Mouse (Mus musculus) myocyte (in vitro differentiated cells): ENCODE data around the gene Pih1d1. TPM values are rescaled to one million over a fixed set of nuclear protein-coding genes. Genes with fewer than 3 reads are reported as not detected.

Source experiments
- H3K27me3 ChIP-seq: one replicate; pipeline ENCODE4 v1.6.1; 2011; ENCODE audit not compliant: control insufficient read depth, insufficient read depth, insufficient read length
- H3K36me3 ChIP-seq: one replicate; pipeline ENCODE4 v1.6.1; 2011; ENCODE audit not compliant: control insufficient read depth, insufficient read depth
- H3K4me2 ChIP-seq: one replicate; pipeline ENCODE4 v1.6.1; 2011; ENCODE audit warnings: low read depth, control low read depth
- H3K4me3 ChIP-seq: one replicate; pipeline ENCODE4 v1.5.1; 2011; ENCODE audit warnings: mild to moderate bottlenecking, control low read depth, moderate library complexity
- H3K79me2 ChIP-seq: one replicate; pipeline ENCODE4 v1.6.1; 2011; ENCODE audit not compliant: control insufficient read depth, insufficient read depth
- H3ac ChIP-seq: one replicate; pipeline ENCODE4 v1.6.1; 2011; ENCODE audit not compliant: control insufficient read depth, insufficient read length
- CEBPB ChIP-seq: IDR thresholded peaks from 2 replicates; pipeline ENCODE4 v1.6.1; 2011; ENCODE audit warnings: mild to moderate bottlenecking, moderate library complexity; ENCODE audit not compliant: poor library complexity, insufficient read depth, severe bottlenecking
- E2F4 ChIP-seq: IDR thresholded peaks from one replicate; pipeline ENCODE4 v1.6.1; 2011; ENCODE audit warnings: mild to moderate bottlenecking, control low read depth, moderate library complexity; ENCODE audit not compliant: insufficient read depth
- MAX ChIP-seq: IDR thresholded peaks from one replicate; pipeline ENCODE4 v1.6.1; 2011; ENCODE audit warnings: low read depth, mild to moderate bottlenecking, control low read depth
- MYOD1 ChIP-seq, 3 experiments: IDR thresholded peaks; one replicate each; pipeline ENCODE4 v1.6.1; 2011; ENCODE audit warnings: control low read depth in 2 of 3, low read depth in 2 of 3, mild to moderate bottlenecking in 2 of 3, moderate library complexity in 1 of 3; ENCODE audit not compliant: insufficient read length in 2 of 3, control insufficient read depth in 1 of 3
- MYOG ChIP-seq, 3 experiments: IDR thresholded peaks; one replicate each; pipeline ENCODE4 v1.6.1; 2011; ENCODE audit warnings: control low read depth in 2 of 3, low read depth in 2 of 3, mild to moderate bottlenecking in 2 of 3; ENCODE audit not compliant: insufficient read length in 2 of 3, control insufficient read depth in 1 of 3, insufficient read depth in 1 of 3
- POLR2A ChIP-seq: IDR thresholded peaks from one replicate; pipeline ENCODE4 v1.6.1; 2011; ENCODE audit warnings: low read depth, mild to moderate bottlenecking, control low read depth, moderate library complexity; ENCODE audit not compliant: insufficient read length
- POLR2AphosphoS2 ChIP-seq: IDR thresholded peaks from one replicate; pipeline ENCODE4 v1.6.1; 2011; ENCODE audit warnings: low read depth, control low read depth; ENCODE audit not compliant: insufficient read length
- REST ChIP-seq: IDR thresholded peaks from one replicate; pipeline ENCODE4 v1.6.1; 2011; ENCODE audit warnings: mild to moderate bottlenecking, control low read depth, moderate library complexity; ENCODE audit not compliant: insufficient read depth, insufficient read length
- SRF ChIP-seq: IDR thresholded peaks from one replicate; pipeline ENCODE4 v1.6.1; 2011; ENCODE audit warnings: low read depth; ENCODE audit not compliant: control insufficient read depth, insufficient read length
- TCF12 ChIP-seq: IDR thresholded peaks from one replicate; pipeline ENCODE4 v1.6.1; 2011; ENCODE audit warnings: mild to moderate bottlenecking, control low read depth; ENCODE audit not compliant: poor library complexity, insufficient read depth, severe bottlenecking
- TCF3 ChIP-seq: IDR thresholded peaks from one replicate; pipeline ENCODE4 v1.6.1; 2011; ENCODE audit warnings: low read depth, control low read depth; ENCODE audit not compliant: insufficient read length
- USF1 ChIP-seq: IDR thresholded peaks from one replicate; pipeline ENCODE4 v1.6.1; 2011; ENCODE audit warnings: low read depth, mild to moderate bottlenecking, control low read depth, moderate library complexity
- polyA plus RNA-seq: library from polyadenylated mRNA; unstranded; fragments of >200 nt; fragmentation: generic; extraction: Trizol; gene quantifications from one replicate; pipeline ENCODE4 v1.2.1, GENCODE M21; 2012; ENCODE audit warnings: missing spikeins

The Pih1d1 gene
- polyA plus RNA-seq, 1 experiment = 81.9 TPM

DNA sequence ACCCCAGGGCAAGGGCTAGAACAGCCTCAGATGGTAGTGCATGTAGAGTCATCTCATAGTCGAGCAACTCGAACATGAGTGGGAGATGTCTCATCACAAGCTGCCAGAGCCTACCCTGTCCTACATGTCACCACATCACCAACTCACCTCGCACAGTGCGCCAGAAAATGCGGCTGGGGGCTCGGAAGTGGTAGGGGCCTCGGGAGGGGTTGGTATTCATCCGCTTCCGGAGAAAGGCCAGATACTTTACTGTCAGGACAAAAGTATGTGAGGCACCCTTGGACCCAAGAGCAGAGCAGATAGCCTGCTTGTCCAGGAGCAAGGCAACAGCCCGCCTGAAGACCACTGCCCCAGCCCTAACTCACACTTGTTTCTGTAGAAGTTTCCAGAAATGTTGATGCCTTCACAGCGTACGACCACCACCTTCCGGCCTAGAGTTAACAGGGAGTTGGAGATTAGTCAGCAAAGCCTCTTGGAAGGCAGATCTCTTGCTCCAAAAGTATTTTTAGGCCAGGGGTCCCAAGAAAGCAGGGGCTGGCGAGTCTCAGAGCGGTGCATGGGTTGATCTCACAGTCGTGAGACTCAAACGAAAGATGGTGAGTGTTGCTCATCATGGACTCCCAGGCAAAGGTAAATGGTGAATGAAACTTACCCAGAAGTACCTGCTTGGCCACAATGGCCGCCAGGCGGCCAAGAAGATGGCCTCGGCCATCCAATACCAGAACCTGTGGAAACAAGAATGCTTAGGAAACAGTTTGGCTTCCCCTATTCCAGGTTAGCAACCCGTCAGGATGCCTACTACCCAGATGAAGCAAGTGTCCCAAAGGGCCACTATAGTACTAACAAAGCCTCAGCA is 27.0 kb upstream of the Pih1d1 start:
- no peaks in the 10 kb centered on the region for H3K27me3 ChIP-seq
- TF ChIP-seq POLR2AphosphoS2 = peak; percentile 4
- TF ChIP-seq SRF = no peak
- H3K36me3 ChIP-seq = peaks cover 34% of the 10 kb centered on the region
- peak overlapping the region; percentile 81 for H3K4me3 ChIP-seq
- H3K4me2 ChIP-seq = peak overlapping the region; percentile 99
- H3ac ChIP-seq = peak overlapping the region; percentile 63
- peaks cover 44% of the 10 kb centered on the region for H3K79me2 ChIP-seq

DNA sequence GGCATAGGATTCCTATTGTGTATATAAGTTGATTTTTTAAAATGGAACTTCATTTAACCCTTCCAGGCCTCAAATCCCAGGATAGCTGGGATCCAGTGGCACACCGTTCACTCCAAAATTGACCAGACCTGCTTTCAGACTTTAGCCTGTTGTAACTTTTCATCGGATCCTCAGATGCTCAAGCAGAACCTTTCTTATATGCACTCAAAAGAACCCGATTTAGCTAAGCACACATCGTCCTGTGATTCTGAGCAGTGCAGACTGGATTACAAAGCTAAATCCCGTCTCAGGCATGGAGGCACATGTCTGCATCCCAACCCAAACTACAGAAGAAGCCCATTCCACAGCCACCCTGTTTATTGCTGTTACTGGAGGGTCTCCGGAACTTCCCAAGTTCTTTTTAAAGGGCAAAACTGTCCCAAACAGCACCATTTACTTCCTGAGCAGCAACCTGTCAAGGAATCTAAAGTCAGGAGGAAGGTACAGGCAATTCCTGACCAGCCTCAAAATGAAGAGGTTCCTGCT is 26.3 kb upstream of the Pih1d1 start:
- H3K36me3 ChIP-seq = peaks cover 27% of the 10 kb centered on the region
- H3K27me3 ChIP-seq = no peaks in the 10 kb centered on the region
- peak overlapping the region; percentile 81 for H3K4me3 ChIP-seq
- TF ChIP-seq POLR2A (no peak), POLR2AphosphoS2 (peak; percentile 47), E2F4 (no peak)
- peak overlapping the region; percentile 63 for H3ac ChIP-seq
- peaks cover 41% of the 10 kb centered on the region for H3K79me2 ChIP-seq
- peak overlapping the region; percentile 99 for H3K4me2 ChIP-seq

DNA sequence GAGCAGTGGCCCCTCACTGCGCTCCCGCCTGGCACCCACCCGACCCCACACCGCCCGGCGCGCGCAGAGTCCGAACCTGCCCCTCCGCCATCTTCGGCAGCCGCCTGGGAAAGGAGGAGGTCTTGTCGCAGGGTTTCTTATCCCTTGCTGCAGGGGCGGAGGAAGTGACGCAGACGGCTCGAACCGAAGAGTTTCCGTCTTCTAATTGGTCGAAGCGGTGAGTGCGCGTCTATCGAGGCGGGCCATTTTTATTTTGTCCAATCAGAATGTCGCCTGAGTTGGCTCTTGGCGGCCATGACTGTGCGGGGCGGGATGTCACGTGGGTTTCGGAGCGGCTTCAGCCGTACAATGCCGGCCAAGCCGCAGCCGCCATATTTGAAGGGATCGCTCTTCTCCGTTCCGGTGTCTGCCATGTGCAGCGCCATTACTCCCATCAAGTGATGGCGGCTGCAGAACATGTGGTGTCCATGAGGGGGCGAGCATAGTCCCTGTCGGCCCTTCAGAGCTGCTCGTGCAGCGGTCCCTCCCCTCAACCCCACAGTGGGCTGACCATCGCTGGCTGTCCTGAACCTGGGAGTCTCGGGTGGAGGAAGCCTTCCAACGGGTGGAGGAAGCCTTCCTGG is 25.4 kb upstream of the Pih1d1 start, which contains the start of gene Rpl13a:
Gene Rpl13a (minus strand): TSS at position 138 of the 623 bp plus-strand sequence.
- peak within 1 kb of the TSS; percentile 63 for H3ac ChIP-seq
- peak within 1 kb of the TSS; percentile 99 for H3K4me2 ChIP-seq
- H3K36me3 ChIP-seq = peaks cover 23% of the 10 kb centered on the region
- H3K4me3 ChIP-seq = peak within 1 kb of the TSS; percentile 81
- H3K27me3 ChIP-seq = no peaks in the 10 kb centered on the region
- H3K79me2 ChIP-seq = peaks cover 32% of the 10 kb centered on the region
- TF ChIP-seq MYOD1 (IDR thresholded peaks at IDR 0.05; ENCODE audit: control insufficient read depth in 1 of 3, insufficient read length in 2 of 3, low read depth in 2 of 3) (peak in 1 of 3 experiments; percentile 46), USF1 (peak; percentile 73), CEBPB (no peak), MAX (peak; percentile 79), E2F4 (no peak), MYOG (IDR thresholded peaks at IDR 0.05; ENCODE audit: control insufficient read depth in 1 of 3, insufficient read depth in 1 of 3, insufficient read length in 2 of 3, low read depth in 2 of 3) (peak in 1 of 3 experiments; percentile 59), POLR2AphosphoS2 (peak; percentile 90), POLR2A (peak; percentile 92)

DNA sequence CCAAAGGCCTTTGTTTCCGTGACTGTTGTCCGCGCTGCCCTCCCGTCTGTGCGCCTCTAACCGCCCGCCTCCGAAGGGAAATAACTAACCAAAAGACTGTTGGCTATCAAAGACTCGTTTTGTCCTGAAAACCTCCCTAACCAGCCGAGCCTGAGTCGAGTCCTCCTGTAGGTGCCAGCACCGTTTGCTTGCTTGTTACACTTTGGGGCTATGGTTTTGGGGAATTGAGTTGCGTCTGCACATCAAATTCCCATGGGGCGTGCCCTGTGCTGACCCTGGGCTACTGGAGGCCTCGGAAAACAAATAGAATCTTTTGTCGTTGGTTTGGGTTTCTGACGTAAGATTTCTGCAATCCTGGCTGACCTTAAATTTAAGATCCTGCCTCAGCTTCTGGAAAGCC is 24.8 kb upstream of the Pih1d1 start:
- H3K79me2 ChIP-seq = peaks cover 28% of the 10 kb centered on the region
- peaks cover 23% of the 10 kb centered on the region for H3K36me3 ChIP-seq
- H3K4me3 ChIP-seq = peak overlapping the region; percentile 81
- peak overlapping the region; percentile 86 for H3K4me2 ChIP-seq
- H3ac ChIP-seq = peak overlapping the region; percentile 18
- no peaks in the 10 kb centered on the region for H3K27me3 ChIP-seq
- TF ChIP-seq POLR2A (no peak), CEBPB (peak; percentile 98), POLR2AphosphoS2 (peak; percentile 54), MAX (no peak)

DNA sequence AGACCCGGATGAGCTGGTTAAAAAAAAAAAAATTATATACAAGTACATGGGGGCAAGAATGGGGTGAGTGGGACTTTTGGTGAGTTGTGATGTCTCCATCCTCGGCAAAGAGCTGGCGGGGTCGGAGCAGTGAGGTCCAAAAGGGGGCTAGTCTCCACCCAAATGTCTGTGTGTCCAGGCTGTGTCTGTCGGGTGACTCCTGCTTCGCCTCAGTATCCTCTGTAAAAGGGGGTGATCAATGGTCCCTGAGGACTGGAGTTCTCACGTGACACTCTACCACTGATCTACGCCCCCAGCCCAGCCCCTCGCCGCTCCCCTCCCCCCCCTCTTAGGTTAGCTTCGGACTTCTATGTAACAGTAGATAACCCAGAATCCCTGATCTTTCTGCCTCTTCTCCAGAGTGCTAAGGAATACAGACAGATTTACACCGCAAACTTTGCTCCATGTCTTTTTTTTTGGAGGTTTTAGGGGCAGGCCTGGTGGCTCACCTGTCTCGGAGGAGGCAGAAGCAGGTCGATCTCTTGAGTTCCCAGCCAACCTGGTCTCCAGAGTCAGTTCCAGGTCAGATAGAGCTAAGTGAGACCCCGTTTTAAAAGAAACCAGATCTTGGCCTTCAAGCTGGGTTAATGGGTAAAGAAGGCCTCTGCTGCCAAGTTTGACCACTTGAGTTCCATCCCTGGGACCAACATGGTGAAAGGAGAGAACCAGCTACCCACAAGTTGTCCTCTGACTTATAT is 24.2 kb upstream of the Pih1d1 start:
- peaks cover 28% of the 10 kb centered on the region for H3K79me2 ChIP-seq
- TF ChIP-seq POLR2A (peak; percentile 36), SRF (no peak), MYOG (IDR thresholded peaks at IDR 0.05; ENCODE audit: control insufficient read depth in 1 of 3, insufficient read depth in 1 of 3, insufficient read length in 2 of 3, low read depth in 2 of 3) (no peak), MAX (no peak), CEBPB (no peak), REST (no peak), TCF12 (no peak), USF1 (no peak), MYOD1 (IDR thresholded peaks at IDR 0.05; ENCODE audit: control insufficient read depth in 1 of 3, insufficient read length in 2 of 3, low read depth in 2 of 3) (no peak), E2F4 (no peak), TCF3 (no peak), POLR2AphosphoS2 (peak; percentile 39)

More for the DNA sequence above, 24.2 kb upstream of the Pih1d1 start:
- H3K4me3 ChIP-seq = peak overlapping the region; percentile 81
- peak overlapping the region; percentile 18 for H3ac ChIP-seq
- H3K27me3 ChIP-seq = no peaks in the 10 kb centered on the region
- peaks cover 23% of the 10 kb centered on the region for H3K36me3 ChIP-seq
- peak overlapping the region; percentile 86 for H3K4me2 ChIP-seq
